Mouse (Mus musculus) granulocyte monocyte progenitor cell, adult 5-6 weeks (primary cell): ENCODE results near the gene Cmbl. TPM values are rescaled to one million over a fixed set of nuclear protein-coding genes. Genes with fewer than 3 reads are reported as not detected.
A peak's percentile ranks its signal among the peaks of the same experiment; 100 is the strongest.

Experiments
- ATAC-seq: replicated peaks from 2 replicates; pipeline ENCODE4 v1.8.0; 2016; ENCODE audit warnings: mild to moderate bottlenecking, moderate TSS enrichment, inconsistent platforms; ENCODE audit not compliant: poor library complexity, severe bottlenecking
- total RNA-seq, 2 experiments: library from RNA; stranded (forward) in 1 of 2; stranded (reverse) in 1 of 2; fragments of 200-712, 200-1000 nt in 1 of 2; fragments of >200 nt in 1 of 2; fragmentation: Nextera tagmentation in 1 of 2; gene quantifications; 2 replicates each; pipeline ENCODE4 v1.2.3; 2014 to 2017

Cmbl gene
- total RNA-seq, 2 experiments from 2014 or later = not detected

DNA sequence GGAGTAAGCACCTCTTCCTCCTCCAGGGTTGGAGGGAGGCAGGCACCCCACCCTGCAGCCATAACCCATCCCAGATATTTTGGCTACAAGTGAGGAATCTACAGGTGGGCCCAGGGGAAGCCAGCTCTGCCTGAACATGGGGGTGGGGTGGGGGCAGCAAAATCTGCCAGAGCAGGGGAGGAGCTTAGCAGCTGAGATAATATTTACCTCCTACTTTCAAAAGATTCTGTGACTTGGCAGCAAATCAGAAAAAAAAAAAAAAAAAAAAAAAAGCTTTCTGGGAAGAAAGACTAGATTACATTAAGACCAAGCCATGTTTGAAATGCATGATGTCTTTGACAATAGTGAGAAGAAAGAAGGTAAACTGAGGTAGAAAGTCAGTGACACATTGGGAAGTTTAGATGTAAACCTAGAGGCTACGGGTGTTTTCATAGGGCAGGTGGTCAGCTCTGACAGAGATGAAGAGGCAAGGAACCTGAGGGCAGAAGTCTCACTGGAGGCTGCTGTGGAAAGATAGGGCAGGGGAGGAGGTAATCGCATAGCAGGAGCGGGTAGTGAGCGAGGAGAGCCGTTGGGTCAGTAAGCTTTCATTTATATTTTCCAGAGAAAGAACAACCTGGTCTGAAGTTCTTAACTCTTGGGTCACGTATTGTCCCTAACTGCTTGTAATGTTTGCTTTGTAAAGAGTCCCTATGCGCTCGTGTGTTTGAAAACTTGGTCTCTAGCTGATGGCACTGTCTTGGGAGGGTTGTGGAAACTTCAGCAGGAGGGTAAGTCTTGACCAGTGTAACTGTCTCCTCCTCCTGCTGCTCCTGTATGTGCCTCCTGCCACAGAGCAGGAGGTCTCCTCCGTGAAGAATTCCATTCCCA is 25.3 kb upstream of the Cmbl start:
- no peak for ATAC-seq

DNA sequence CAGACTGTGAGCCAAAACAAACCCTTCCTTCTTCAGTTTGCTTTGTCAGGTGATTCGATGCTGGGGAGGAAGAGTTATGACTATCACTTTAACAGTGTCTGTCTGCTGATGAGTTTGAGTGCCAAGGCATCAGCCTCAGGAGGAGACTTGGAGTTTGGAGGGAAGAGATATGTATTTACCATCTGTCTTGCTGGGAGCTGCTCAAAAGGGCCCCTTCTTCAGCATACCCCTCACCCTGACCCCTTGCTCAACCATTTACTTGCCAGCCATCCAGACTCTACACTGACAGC is 24.7 kb upstream of the Cmbl start:
- ATAC-seq = no peak

GRCm38 (mm10) chr15:31542013-31542958 is 22.9 kb upstream of the Cmbl start:
- ATAC-seq = peak; percentile 57

GRCm38 (mm10) chr15:31543246-31543645 is 21.9 kb upstream of the Cmbl start:
- 0 out of 2 replicates have a peak, but pooled peaks have one; percentile 16 for ATAC-seq

GRCm38 (mm10) chr15:31545058-31545457 is 20.1 kb upstream of the Cmbl start:
- no peak for ATAC-seq

- ATAC-seq = no peak
Measured at GRCm38 (mm10) chr15:31546291-31546690, 18.9 kb upstream of the Cmbl start.

DNA sequence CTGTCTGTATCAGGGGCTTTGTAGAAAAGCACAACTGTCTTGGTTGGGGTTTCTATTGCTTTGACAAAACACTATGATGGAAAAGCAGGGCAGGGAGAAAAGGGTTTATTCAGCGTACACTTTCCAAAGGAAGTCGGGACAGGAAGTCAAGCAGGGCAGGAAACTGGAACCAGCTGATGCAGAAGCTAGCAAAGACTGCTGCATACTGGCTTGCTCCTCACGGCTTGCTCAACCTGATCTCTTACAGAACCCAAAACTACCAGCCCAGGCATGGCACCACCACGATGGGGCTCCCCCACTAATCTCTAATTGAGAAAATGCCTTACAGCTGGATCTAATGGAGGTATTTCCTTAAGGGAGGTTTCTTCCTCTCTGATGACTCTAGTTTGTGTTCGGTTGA is 17.8 kb upstream of the Cmbl start:
- ATAC-seq = peak; percentile 35; the same call in 1 of the 2 replicates

DNA sequence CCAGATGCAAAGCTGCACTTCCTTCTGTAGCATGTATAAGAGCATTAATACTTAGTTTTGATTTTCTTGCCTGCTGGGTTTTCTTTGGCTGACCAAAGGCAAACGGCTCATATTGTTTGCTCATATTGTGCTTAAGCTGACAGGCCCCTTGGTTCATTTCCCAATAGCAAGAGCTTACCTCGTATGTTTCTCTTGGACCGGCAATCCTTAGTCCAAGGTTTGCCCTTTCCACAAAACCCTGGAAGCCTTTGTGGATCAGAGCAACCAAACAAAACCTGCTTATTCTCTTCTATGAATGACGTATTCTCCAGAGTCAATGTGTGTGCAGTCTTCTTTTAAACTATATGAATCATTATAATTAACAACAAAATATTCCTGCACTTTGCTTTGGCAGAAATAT is 14.8 kb upstream of the Cmbl start:
- ATAC-seq = no peak

- ATAC-seq = peak; percentile 92
Measured at GRCm38 (mm10) chr15:31554855-31555254, 10.3 kb upstream of the Cmbl start.

- no peak for ATAC-seq
Measured at GRCm38 (mm10) chr15:31561390-31561789, 3.8 kb upstream of the Cmbl start.

- no peak for ATAC-seq
Measured at GRCm38 (mm10) chr15:31561976-31562375, 3.2 kb upstream of the Cmbl start.

DNA sequence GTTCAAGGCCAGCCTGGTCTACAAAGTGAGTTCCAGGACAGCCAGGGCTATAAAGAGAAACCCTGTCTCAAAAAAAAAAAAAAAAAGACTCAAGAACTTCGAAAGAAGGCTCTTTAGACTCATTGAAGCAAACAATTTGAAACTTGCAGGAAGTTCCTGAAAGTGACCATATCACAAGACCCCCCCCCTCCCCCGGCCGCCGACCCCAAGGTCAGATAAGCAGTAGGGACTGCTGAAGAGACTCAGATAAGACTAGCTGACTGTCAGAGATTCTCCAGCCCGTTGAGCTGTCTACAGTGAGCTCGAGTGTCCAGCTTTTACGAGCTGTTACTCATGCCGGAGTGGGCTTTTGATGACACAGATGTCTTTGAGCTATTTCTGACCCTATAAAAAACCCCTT is 2.3 kb upstream of the Cmbl start:
- no peak for ATAC-seq

GRCm38 (mm10) chr15:31563577-31564546 is 1.3 kb upstream of the Cmbl start:
- peak; percentile 57 for ATAC-seq

GRCm38 (mm10) chr15:31565786-31566185 is 597 bp downstream of the Cmbl start:
- no peak for ATAC-seq

GRCm38 (mm10) chr15:31567431-31567830 is 2.2 kb downstream of the Cmbl start:
- peak; percentile 36; the same call in 1 of the 2 replicates for ATAC-seq

DNA sequence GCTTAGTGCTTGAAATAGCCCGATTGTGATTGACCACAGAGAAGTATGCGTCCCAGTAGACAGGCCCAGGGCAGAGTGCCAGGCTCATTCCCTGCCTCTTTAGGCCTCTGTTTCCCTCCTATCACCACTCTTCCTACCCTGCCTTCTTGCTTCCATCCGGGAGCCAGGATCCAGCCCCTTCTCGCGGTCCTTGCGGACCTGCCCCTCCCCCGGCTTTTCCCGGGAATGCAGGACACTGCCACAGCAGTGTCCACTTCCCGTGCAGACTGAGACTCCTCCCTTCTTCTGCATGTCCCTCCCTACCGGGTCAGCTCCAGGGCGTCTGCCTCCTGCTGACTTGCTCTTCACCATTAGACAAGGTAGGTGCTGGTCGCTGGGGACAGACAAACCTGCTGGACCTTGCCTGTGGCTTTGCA is 3.4 kb downstream of the Cmbl start:
- ATAC-seq = no peak

DNA sequence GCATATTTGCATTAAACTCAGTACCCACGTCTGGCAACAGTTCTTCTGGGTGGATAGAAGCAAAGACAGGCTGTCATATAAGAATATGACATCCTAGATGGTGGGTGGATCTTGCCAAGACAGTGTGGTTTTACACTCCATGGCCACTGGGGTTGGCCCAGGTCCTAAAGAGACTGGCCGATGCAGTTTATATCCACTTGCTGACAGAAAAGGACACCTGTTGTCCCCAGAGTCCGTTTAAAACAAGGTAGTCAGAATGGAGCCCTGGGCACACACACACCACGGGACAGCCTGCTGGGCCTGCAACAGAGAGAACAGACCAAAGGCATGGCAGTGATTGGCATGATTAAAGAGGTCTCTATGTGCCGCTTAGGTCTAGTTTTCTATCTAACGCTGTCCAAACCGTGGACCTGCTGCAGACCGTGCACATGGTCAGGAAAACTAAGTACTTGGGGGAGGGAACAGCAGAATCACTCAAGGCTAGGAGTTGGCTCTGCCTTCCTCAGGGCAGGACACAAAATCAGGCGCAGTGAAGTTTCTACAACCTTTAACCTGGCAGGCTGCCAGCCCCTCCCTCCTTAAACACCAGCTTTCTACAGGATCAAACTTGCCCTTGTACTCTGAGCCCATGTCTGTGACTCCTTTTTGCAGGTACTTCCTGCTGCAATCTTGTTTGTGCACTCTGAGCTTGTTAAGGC is 4.3 kb downstream of the Cmbl start:
- no peak for ATAC-seq

- ATAC-seq = peak; percentile 57
Measured at GRCm38 (mm10) chr15:31570959-31571358, 5.8 kb downstream of the Cmbl start.

DNA sequence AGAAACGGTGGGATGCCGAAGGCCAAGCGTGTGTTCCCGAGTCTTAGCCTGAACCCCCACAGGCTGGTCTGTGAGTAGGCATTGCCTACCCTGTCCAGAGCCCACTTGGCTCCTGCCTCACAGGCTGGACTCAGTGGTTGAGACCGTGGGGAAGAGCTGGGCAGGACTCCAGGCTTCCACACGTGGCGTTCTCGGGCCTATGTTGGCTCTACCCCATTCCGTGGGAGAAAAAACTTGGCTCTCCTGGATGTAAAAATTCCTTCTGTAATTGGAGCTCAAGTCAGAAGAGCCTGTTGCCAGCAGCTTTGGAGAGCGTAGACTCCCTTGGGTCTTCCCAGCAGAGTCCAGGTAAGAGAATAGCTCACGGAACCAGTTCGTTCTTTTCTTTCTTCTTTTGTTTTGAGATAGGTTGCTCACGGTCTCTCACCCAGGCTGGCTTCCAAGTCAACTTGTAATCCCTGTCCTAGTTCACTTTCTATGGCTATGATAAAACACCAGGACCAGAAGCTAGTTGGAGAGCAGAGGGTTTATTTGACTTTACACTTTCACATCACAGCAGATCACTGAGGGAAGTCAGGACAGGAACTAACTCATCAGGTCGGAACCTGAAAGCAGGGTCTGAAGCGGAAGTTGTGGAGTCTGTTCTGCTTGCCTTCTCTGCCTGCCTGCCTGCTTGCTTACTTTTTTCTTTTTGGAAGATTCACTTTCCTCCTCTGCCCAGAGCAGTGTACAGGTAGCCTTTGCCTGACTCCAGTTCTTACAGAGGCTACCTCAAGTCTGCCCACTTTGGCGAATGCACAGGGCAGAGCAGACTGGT is 6.9 kb downstream of the Cmbl start:
- ATAC-seq = peak; percentile 80
